Mouse (Mus musculus): ENCODE data around the gene Olfr24.

The Olfr24 gene

GRCm38 (mm10) chr9:18721931-18722711 lies 41.7 kb downstream of the Olfr24 start:
- TF ChIP-seq POU5F1 (IDR thresholded peaks at IDR 0.05; ENCODE audit: borderline replicate concordance, low read length) (no peak), NANOG (IDR thresholded peaks at IDR 0.05; ENCODE audit: borderline replicate concordance, low read length) (peak; percentile 78; the same call in 1 of the 2 replicates)
- Histone ChIP-seq H3K9me3 (ENCODE audit: low read length) (no peaks in the 10 kb centered on the region), H3K27me3 (ENCODE audit: insufficient read depth, low read length) (no peaks in the 10 kb centered on the region), H3K4me1 (replicated peaks; ENCODE audit: low read depth, low read length) (peaks cover 54% of the 10 kb centered on the region), H3K36me3 (ENCODE audit: insufficient read depth, low read length) (no peaks in the 10 kb centered on the region), H3K4me3 (replicated peaks; ENCODE audit: low read length) (peak overlapping the region; percentile 29; the same call in 1 of the 2 replicates)

- Histone ChIP-seq H3K9me3 (ENCODE audit: low read length) (no peaks in the 10 kb centered on the region), H3K36me3 (ENCODE audit: insufficient read depth, low read length) (no peaks in the 10 kb centered on the region), H3K4me1 (replicated peaks; ENCODE audit: low read depth, low read length) (peaks cover 53% of the 10 kb centered on the region), H3K4me3 (replicated peaks; ENCODE audit: low read length) (peak overlapping the region; percentile 29), H3K27me3 (ENCODE audit: insufficient read depth, low read length) (no peaks in the 10 kb centered on the region)
- no peak for TF ChIP-seq CTCF (conservative IDR thresholded peaks at IDR 0.05; ENCODE audit: low read length)
- no peak for TF ChIP-seq POU5F1 (IDR thresholded peaks at IDR 0.05; ENCODE audit: borderline replicate concordance, low read length)
- TF ChIP-seq NANOG (IDR thresholded peaks at IDR 0.05; ENCODE audit: borderline replicate concordance, low read length), result no peak
Measured at GRCm38 (mm10) chr9:18721011-18721410, 42.8 kb downstream of the Olfr24 start.

GRCm38 (mm10) chr9:18705628-18706027 lies 58.2 kb downstream of the Olfr24 start:
- Histone ChIP-seq H3K9me3 (ENCODE audit: low read length) (no peaks in the 10 kb centered on the region), H3K27me3 (ENCODE audit: insufficient read depth, low read length) (no peaks in the 10 kb centered on the region), H3K4me1 (replicated peaks; ENCODE audit: low read depth, low read length) (0 out of 2 replicates have a peak, but pooled peaks cover 4% of the 10 kb centered on the region), H3K36me3 (ENCODE audit: insufficient read depth, low read length) (no peaks in the 10 kb centered on the region), H3K4me3 (replicated peaks; ENCODE audit: low read length) (no peak overlapping the region)
- TF ChIP-seq NANOG (IDR thresholded peaks at IDR 0.05; ENCODE audit: borderline replicate concordance, low read length) (no peak), CTCF (conservative IDR thresholded peaks at IDR 0.05; ENCODE audit: low read length) (no peak), POU5F1 (IDR thresholded peaks at IDR 0.05; ENCODE audit: borderline replicate concordance, low read length) (no peak)

Data from E14TG2a.4 (cell line).